Mouse (Mus musculus) splenic B cell, adult 2 months (primary cell): ENCODE measurements around the gene Crim1.

Experiments used
- DNase-seq: peaks from one replicate; pipeline ENCODE4 v3.0.0-alpha.2; 2011; ENCODE audit warnings: low read depth, low spot score
- H3K27me3 ChIP-seq: 2 replicates; pipeline ENCODE4 v1.6.1; 2012; ENCODE audit warnings: mild to moderate bottlenecking, low read length, moderate library complexity, mixed read lengths; ENCODE audit not compliant: control insufficient read depth, poor library complexity, insufficient read depth, severe bottlenecking
- H3K36me3 ChIP-seq: 2 replicates; pipeline ENCODE4 v1.6.1; 2012; ENCODE audit warnings: mild to moderate bottlenecking, low read length, moderate library complexity, mixed read lengths; ENCODE audit not compliant: control insufficient read depth, poor library complexity, insufficient read depth, severe bottlenecking

The Crim1 gene

GRCm38 (mm10) chr17:78298967-78299540 is 99.0 kb downstream of the Crim1 start:
- Histone ChIP-seq H3K36me3 (no peaks in the 10 kb centered on the region), H3K27me3 (no peaks in the 10 kb centered on the region)
- DNase-seq, result no peak

- Histone ChIP-seq H3K27me3 (no peaks in the 10 kb centered on the region), H3K36me3 (no peaks in the 10 kb centered on the region)
- DNase-seq, result no peak
Measured at GRCm38 (mm10) chr17:78303053-78303452, 103.0 kb downstream of the Crim1 start.

GRCm38 (mm10) chr17:78304059-78304458 is 104.0 kb downstream of the Crim1 start:
- H3K36me3 ChIP-seq, result no peaks in the 10 kb centered on the region
- H3K27me3 ChIP-seq, result no peaks in the 10 kb centered on the region
- DNase-seq, result no peak

- no peak for DNase-seq
- H3K36me3 ChIP-seq, result no peaks in the 10 kb centered on the region
- no peaks in the 10 kb centered on the region for H3K27me3 ChIP-seq
Measured at GRCm38 (mm10) chr17:78306434-78306833, 106.4 kb downstream of the Crim1 start.

- no peak for DNase-seq
- no peaks in the 10 kb centered on the region for H3K27me3 ChIP-seq
- H3K36me3 ChIP-seq, result no peaks in the 10 kb centered on the region
Measured at GRCm38 (mm10) chr17:78308221-78308620, 108.2 kb downstream of the Crim1 start.

- H3K27me3 ChIP-seq, result no peaks in the 10 kb centered on the region
- DNase-seq, result no peak
- no peaks in the 10 kb centered on the region for H3K36me3 ChIP-seq
Measured at GRCm38 (mm10) chr17:78313006-78313405, 113.0 kb downstream of the Crim1 start.

- DNase-seq, result no peak
- Histone ChIP-seq H3K36me3 (no peaks in the 10 kb centered on the region), H3K27me3 (no peaks in the 10 kb centered on the region)
Measured at GRCm38 (mm10) chr17:78313612-78314011, 113.6 kb downstream of the Crim1 start.

GRCm38 (mm10) chr17:78315659-78316058 is 115.6 kb downstream of the Crim1 start:
- H3K36me3 ChIP-seq, result no peaks in the 10 kb centered on the region
- no peak for DNase-seq
- H3K27me3 ChIP-seq, result no peaks in the 10 kb centered on the region

- DNase-seq, result no peak
- no peaks in the 10 kb centered on the region for H3K27me3 ChIP-seq
- no peaks in the 10 kb centered on the region for H3K36me3 ChIP-seq
Measured at GRCm38 (mm10) chr17:78317381-78317780, 117.3 kb downstream of the Crim1 start.

GRCm38 (mm10) chr17:78318810-78319209 is 118.8 kb downstream of the Crim1 start:
- DNase-seq, result no peak
- H3K27me3 ChIP-seq, result no peaks in the 10 kb centered on the region
- no peaks in the 10 kb centered on the region for H3K36me3 ChIP-seq

GRCm38 (mm10) chr17:78321216-78321835 is 121.3 kb downstream of the Crim1 start:
- no peak for DNase-seq
- H3K36me3 ChIP-seq, result no peaks in the 10 kb centered on the region
- no peaks in the 10 kb centered on the region for H3K27me3 ChIP-seq

- no peaks in the 10 kb centered on the region for H3K27me3 ChIP-seq
- no peaks in the 10 kb centered on the region for H3K36me3 ChIP-seq
- DNase-seq, result no peak
Measured at GRCm38 (mm10) chr17:78322369-78323335, 122.6 kb downstream of the Crim1 start.

GRCm38 (mm10) chr17:78325761-78326332 is 125.8 kb downstream of the Crim1 start:
- DNase-seq, result no peak
- no peaks in the 10 kb centered on the region for H3K27me3 ChIP-seq
- no peaks in the 10 kb centered on the region for H3K36me3 ChIP-seq

GRCm38 (mm10) chr17:78326381-78326780 is 126.3 kb downstream of the Crim1 start:
- Histone ChIP-seq H3K36me3 (no peaks in the 10 kb centered on the region), H3K27me3 (no peaks in the 10 kb centered on the region)
- DNase-seq, result no peak

GRCm38 (mm10) chr17:78327187-78327586 is 127.1 kb downstream of the Crim1 start:
- Histone ChIP-seq H3K36me3 (no peaks in the 10 kb centered on the region), H3K27me3 (no peaks in the 10 kb centered on the region)
- DNase-seq, result no peak
